Mouse (Mus musculus) stomach, postnatal 0 days (tissue): ENCODE measurements at regions not wholly inside any gene's neighbourhood (a gene's known extent, or its start where the extent isn't known, plus 50 kb on each side); places are given as distances from the start of the nearest gene placed in this dataset.

ENCODE experiments used
- ATAC-seq: fragments of 200-750 bp; cut with Nextera tagmentation; 2 replicates; pipeline ENCODE4 v1.8.0; 2017; ENCODE audit not compliant: low FRiP score, low TSS enrichment
- DNase-seq: peaks from one replicate; pipeline ENCODE4 v3.0.0-alpha.2; 2016; ENCODE audit warnings: low spot score
- H3K27ac ChIP-seq: fragments of 300-500 bp; sonication (generic); replicated peaks from 2 replicates; pipeline ENCODE4 v1.5.1; 2014; ENCODE audit warnings: mild to moderate bottlenecking, control low read depth
- H3K27me3 ChIP-seq: fragments of 300-500 bp; sonication (generic); 2 replicates; pipeline ENCODE4 v1.6.1; 2014; ENCODE audit warnings: low read length; ENCODE audit not compliant: control insufficient read depth, insufficient read depth
- H3K36me3 ChIP-seq: fragments of 300-500 bp; sonication (generic); 2 replicates; pipeline ENCODE4 v1.6.1; 2014; ENCODE audit warnings: low read length, mixed read lengths; ENCODE audit not compliant: control insufficient read depth, insufficient read depth
- H3K4me1 ChIP-seq: fragments of 300-500 bp; sonication (generic); replicated peaks from 2 replicates; pipeline ENCODE4 v1.6.1; 2014; ENCODE audit warnings: antibody characterized with exemption; ENCODE audit not compliant: control insufficient read depth, insufficient read depth
- H3K4me2 ChIP-seq: fragments of 300-500 bp; sonication (generic); replicated peaks from 2 replicates; pipeline ENCODE4 v1.6.1; 2014; ENCODE audit warnings: low read depth, mild to moderate bottlenecking, control low read depth, moderate library complexity
- H3K4me3 ChIP-seq: fragments of 300-500 bp; sonication (generic); 2 replicates; pipeline ENCODE4 v1.5.1; 2014; ENCODE audit warnings: low read depth, low read length, control low read depth
- H3K9ac ChIP-seq: fragments of 300-500 bp; sonication (generic); 2 replicates; pipeline ENCODE4 v1.6.1; 2014; ENCODE audit warnings: mild to moderate bottlenecking, low read length, control low read depth, mixed read lengths
- H3K9me3 ChIP-seq: fragments of 300-500 bp; sonication (generic); 2 replicates; pipeline ENCODE4 v1.6.1; 2016; ENCODE audit warnings: low read length; ENCODE audit not compliant: control insufficient read depth
- CTCF ChIP-seq: IDR thresholded peaks from 2 replicates; pipeline ENCODE4 v1.5.1; 2016; ENCODE audit warnings: antibody characterized with exemption, low read depth, mild to moderate bottlenecking, moderate library complexity
- EP300 ChIP-seq: optimal IDR thresholded peaks from 2 replicates; pipeline ENCODE3; 2016; ENCODE audit warnings: antibody characterized with exemption
- WGBS: fragments of 180-500 bp; shearing (Covaris S2); extraction: QIAGEN DNeasy Blood & Tissue Kit; methylation state at CpG from one replicate; pipeline ENCODE4 v1.1.7; 2014; 5-methylcytosine and 5-hydroxymethylcytosine counted together

DNA sequence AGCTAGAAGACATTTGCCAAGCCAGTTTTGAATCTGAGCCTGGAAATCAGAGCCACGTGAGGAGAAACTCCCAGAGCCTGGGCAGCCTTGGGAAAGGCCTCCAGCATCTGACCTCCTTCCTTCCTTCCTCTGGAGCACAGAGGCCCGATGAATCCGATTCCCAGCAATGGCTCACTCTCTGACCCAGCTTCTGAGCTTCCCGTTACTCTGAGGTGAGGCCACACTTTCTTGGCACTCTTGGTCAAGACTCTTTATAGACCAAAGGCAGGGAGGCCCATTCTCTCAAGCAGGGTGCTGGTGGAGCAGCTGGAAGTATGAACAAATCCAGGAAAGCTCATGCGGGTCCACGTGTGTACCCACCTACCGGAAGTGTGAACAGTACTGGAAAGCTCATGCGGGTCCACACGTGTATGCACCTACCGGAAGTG, 71.6 kb upstream of the Galnt15 start:
- H3K4me2 ChIP-seq = no peak overlapping the region
- ATAC-seq (no peak), DNase-seq (no peak)
- TF ChIP-seq CTCF (no peak), EP300 (no peak)
- H3K36me3 ChIP-seq = no peaks in the 10 kb centered on the region
- H3K9me3 ChIP-seq = no peaks in the 10 kb centered on the region
- H3K4me1 ChIP-seq = no peaks in the 10 kb centered on the region; the same call in 1 of the 2 replicates
- WGBS = 81% methylated on average over 10 of the region's 10 CpGs
- H3K9ac ChIP-seq = no peak overlapping the region
- no peaks in the 10 kb centered on the region for H3K27me3 ChIP-seq
- H3K27ac ChIP-seq = no peak overlapping the region
- no peak overlapping the region for H3K4me3 ChIP-seq

DNA sequence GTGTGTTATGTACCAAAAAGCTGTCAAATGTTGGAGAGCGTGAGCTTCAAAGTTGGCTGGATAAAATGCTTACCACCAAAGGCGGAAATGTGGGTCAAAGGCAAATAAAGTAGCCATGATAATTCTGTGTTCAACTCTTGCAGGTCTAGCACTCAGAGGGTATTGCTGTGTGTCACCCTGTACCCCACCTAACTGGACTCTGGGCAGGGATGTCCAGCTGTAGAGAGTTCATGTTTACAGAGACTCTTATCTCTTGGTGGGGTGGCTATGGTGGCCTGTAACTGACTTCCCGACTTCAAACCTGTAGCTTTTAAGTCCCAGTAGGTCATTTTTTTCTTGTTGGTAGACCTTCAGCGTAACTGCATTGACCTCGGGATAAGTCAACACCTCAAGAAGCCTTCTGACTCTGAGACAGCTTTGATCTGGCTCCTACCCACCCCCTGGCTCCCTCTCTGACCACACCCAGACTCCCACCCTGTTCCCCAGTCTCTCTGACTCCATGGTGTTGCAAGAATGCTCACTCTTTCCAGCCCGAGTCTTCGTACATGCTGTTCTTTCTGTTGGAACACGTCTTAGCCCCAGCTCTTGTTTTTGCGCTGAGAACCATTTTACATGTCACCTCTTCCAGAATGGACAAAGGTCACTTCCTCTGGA, 68.5 kb upstream of the Galnt15 start:
- H3K9me3 ChIP-seq = no peaks in the 10 kb centered on the region
- H3K4me1 ChIP-seq = peaks cover 7% of the 10 kb centered on the region; the same call in 1 of the 2 replicates
- H3K36me3 ChIP-seq = no peaks in the 10 kb centered on the region
- H3K27me3 ChIP-seq = no peaks in the 10 kb centered on the region
- DNase-seq (peak; percentile 23), ATAC-seq (peak; percentile 52; the same call in 1 of the 2 replicates)
- H3K4me3 ChIP-seq = no peak overlapping the region
- H3K4me2 ChIP-seq = no peak overlapping the region
- no peak overlapping the region for H3K9ac ChIP-seq
- TF ChIP-seq CTCF (no peak), EP300 (no peak)
- WGBS = 47% methylated on average over 9 of the region's 9 CpGs
- H3K27ac ChIP-seq = peak overlapping the region; percentile 24

DNA sequence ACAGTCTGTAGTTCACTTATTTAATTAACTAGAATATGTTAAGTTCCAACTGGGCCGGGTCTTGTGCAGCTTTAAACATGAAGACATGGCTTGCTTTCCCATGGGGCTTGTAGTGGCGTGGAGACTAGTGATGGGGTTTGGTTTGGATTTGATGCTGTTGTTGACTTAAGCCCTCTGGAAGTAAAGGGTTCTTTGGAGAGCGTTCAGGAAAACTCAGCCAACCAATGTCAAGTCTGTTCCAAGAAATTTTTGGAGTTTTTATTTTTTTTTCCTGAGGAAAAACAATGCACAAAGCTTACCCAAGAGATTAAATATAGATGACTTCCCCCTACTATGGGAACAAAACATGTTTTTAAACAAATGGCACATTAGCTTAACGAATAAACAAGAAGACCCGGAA, 67.3 kb upstream of the Galnt15 start:
- H3K9ac ChIP-seq = no peak overlapping the region
- H3K4me2 ChIP-seq = no peak overlapping the region
- H3K27ac ChIP-seq = peak overlapping the region; percentile 61
- DNase-seq (no peak), ATAC-seq (no peak)
- H3K4me1 ChIP-seq = peaks cover 7% of the 10 kb centered on the region; the same call in 1 of the 2 replicates
- no peaks in the 10 kb centered on the region for H3K9me3 ChIP-seq
- no peaks in the 10 kb centered on the region for H3K36me3 ChIP-seq
- no peak for TF ChIP-seq CTCF
- no peak overlapping the region for H3K4me3 ChIP-seq
- WGBS = 59% methylated on average over 5 of the region's 5 CpGs
- H3K27me3 ChIP-seq = no peaks in the 10 kb centered on the region

DNA sequence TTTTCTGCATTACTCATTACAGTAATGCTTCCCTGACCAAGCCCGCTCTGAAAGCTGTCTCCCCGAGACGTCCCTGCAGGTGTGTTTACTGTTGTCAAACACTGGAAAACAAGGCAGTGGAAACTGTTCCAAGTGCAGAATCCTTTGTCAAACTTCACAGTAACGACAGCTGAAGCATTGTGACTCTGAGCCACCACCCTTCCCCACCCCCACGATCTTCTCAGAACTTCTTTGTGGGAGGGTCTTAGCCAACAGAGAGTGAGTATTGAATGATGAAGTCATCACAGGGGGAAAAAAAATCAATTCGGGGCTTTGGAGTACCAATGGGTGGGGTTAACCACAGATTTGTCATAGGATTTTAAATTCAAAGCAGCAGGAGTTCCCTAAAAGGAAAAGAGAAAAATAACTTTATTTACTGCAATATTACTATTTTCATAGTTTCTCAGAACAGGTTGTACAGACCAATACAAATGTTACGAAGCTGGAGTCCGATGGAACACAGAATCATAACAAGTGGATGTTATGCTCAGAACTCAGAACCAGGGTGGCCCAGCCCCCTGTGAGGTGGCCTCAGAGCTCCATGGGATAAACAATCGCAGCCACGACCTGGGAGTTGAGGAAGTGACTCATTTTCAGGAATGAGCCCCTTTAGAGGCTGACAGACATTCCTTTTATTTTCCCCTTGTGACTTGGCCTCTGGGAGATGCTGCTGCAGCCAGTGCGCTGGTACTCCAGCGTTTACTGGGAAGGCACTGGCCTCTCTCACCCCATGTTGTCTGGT, 65.5 kb upstream of the Galnt15 start:
- peak overlapping the region; percentile 6; the same call in 1 of the 2 replicates for H3K27ac ChIP-seq
- 24% methylated on average over 12 of the region's 12 CpGs for WGBS
- no peak for DNase-seq

DNA sequence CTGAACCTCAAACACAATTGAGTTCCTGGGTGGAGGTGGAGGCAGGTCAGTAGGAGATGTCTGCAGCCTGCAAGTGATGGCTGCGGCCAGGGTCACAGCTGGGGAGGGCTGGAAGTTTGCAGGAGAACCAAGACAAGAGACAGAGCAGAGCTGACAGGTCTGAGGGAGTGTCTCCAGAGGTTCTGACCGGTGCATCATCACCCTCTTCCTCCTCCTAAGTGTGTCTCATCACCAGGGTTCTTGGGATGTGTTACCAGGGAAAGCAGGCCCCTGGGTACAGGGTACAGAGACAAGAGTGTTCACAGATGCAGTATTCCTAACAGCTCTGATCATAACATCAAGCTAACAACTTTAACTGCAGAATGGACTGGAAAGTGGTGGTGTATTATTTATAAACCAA, 64.7 kb upstream of the Galnt15 start:
- ATAC-seq (no peak), DNase-seq (no peak)
- Histone ChIP-seq H3K9ac (0 out of 2 replicates have a peak overlapping the region, but pooled peaks have one; percentile 8), H3K9me3 (no peaks in the 10 kb centered on the region), H3K36me3 (no peaks in the 10 kb centered on the region), H3K4me2 (no peak overlapping the region), H3K4me3 (no peak overlapping the region), H3K4me1 (peaks cover 7% of the 10 kb centered on the region; the same call in 1 of the 2 replicates), H3K27ac (peak overlapping the region; percentile 61; the same call in 1 of the 2 replicates), H3K27me3 (no peaks in the 10 kb centered on the region)
- WGBS = 57% methylated on average over 2 of the region's 2 CpGs
- TF ChIP-seq CTCF = no peak
- TF ChIP-seq EP300 = no peak

More for the DNA sequence above, 65.5 kb upstream of the Galnt15 start:
- Histone ChIP-seq H3K9ac (0 out of 2 replicates have a peak overlapping the region, but pooled peaks have one; percentile 8), H3K4me3 (no peak overlapping the region), H3K4me1 (peaks cover 7% of the 10 kb centered on the region; the same call in 1 of the 2 replicates), H3K4me2 (no peak overlapping the region), H3K9me3 (no peaks in the 10 kb centered on the region), H3K36me3 (no peaks in the 10 kb centered on the region), H3K27me3 (no peaks in the 10 kb centered on the region)
- no peak for ATAC-seq
- TF ChIP-seq EP300 (no peak), CTCF (no peak)

DNA sequence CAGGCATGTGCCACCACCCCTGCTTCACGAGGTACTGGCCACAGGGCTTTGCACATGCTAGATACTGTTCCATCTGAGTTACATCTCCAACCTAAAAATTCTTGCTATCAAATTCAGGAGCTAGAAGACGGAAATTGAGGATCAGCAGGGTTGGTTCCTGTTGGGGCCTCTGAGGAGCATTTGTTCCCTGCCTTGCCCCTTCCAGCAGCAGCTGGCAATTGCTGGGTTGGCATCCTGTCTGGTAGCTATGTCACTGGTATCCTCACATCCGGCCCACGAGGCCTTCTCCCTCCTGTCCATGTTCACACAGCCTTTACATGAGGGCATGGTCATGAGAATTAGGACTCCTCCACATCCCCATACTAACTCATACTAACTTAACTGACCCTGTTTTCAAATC, 64.0 kb upstream of the Galnt15 start:
- Histone ChIP-seq H3K4me2 (no peak overlapping the region), H3K9me3 (no peaks in the 10 kb centered on the region), H3K4me3 (no peak overlapping the region), H3K27me3 (no peaks in the 10 kb centered on the region), H3K4me1 (peaks cover 7% of the 10 kb centered on the region; the same call in 1 of the 2 replicates), H3K36me3 (no peaks in the 10 kb centered on the region), H3K9ac (no peak overlapping the region), H3K27ac (no peak overlapping the region)
- 81% methylated on average over 4 of the region's 4 CpGs for WGBS
- ATAC-seq (no peak), DNase-seq (no peak)
- TF ChIP-seq CTCF (no peak), EP300 (no peak)
